Mouse (Mus musculus) megakaryocyte, embryonic 14.5 days (primary cell): ENCODE measurements around the gene Fam13c.

ENCODE experiments used
- FLI1 ChIP-seq: IDR thresholded peaks from 2 replicates; pipeline ENCODE4 v1.6.1; 2012; ENCODE audit warnings: low read length, inconsistent platforms, mixed read lengths
- GATA1 ChIP-seq: IDR thresholded peaks from 3 replicates; pipeline ENCODE4 v1.6.1; 2012; ENCODE audit warnings: mixed read lengths, low read length, inconsistent platforms, borderline replicate concordance

GRCm38 (mm10) chr10:70552531-70552930 lies 112.2 kb downstream of the Fam13c start:
- TF ChIP-seq FLI1, result no peak
- no peak for TF ChIP-seq GATA1
